Comparison of ENCODE assay signal across 7 mouse cellular contexts in the genomic region with DNA sequence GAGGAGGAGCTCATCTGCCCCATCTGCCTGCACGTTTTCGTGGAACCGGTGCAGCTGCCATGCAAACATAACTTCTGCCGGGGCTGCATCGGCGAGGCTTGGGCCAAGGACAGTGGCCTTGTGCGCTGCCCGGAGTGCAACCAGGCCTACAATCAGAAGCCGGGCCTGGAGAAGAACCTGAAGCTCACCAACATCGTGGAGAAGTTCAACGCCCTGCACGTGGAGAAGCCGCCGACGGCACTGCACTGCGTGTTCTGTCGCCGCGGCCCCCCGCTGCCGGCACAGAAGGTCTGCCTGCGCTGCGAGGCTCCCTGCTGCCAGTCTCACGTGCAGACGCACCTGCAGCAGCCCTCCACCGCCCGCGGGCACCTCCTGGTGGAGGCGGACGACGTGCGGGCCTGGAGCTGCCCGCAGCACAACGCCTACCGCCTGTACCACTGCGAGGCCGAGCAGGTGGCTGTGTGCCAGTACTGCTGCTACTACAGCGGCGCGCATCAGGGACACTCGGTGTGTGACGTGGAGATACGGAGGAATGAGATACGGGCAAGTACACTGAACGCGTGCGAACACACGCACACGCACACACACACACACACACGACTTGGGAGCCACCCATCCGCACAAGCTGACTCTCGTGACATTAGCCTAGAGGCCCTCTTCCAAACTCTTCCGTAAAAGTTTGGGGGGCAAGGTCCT. TPM values are rescaled to one million over a fixed set of nuclear protein-coding genes. Genes with fewer than 3 reads are reported as not detected.
DNase-seq lines count a peak whose midpoint lies in the region; ATAC-seq and TF ChIP-seq lines count a peak whose summit lies in the region.

No protein-coding gene starts in this region.

- peaks cover 11% of the 10 kb centered on the region; the same call in 1 of the 2 replicates for H3K36me3 ChIP-seq in intestine, postnatal 0 days (ENCODE audit: control insufficient read depth, insufficient read depth)
- H3K36me3 ChIP-seq in limb, embryonic 10.5 days, result peaks cover 31% of the 10 kb centered on the region
- H3K36me3 ChIP-seq in midbrain, embryonic 11.5 days (ENCODE audit: control insufficient read depth, insufficient read depth, low read length), result 0 out of 2 replicates have a peak, but pooled peaks cover 2% of the 10 kb centered on the region

- peak overlapping the region; percentile 98 for H3K9ac ChIP-seq in intestine, postnatal 0 days (ENCODE audit: low read depth, low read length)
- peak overlapping the region; percentile 98 for H3K9ac ChIP-seq in midbrain, embryonic 11.5 days (ENCODE audit: low read length)

- H3K4me3 ChIP-seq in intestine, postnatal 0 days (ENCODE audit: low read depth, low read length), result peak overlapping the region; percentile 91
- peak overlapping the region; percentile 72 for H3K4me3 ChIP-seq in limb, embryonic 10.5 days
- peak overlapping the region; percentile 98 for H3K4me3 ChIP-seq in midbrain, embryonic 11.5 days (ENCODE audit: low read depth, low read length)

- DNase-seq in adipocyte (ENCODE audit: low spot score), result peak; percentile 87
- DNase-seq in gastrocnemius, postnatal 14 days, result peak; percentile 85
- peak; percentile 75 for DNase-seq in limb, embryonic 10.5 days (ENCODE audit: low spot score)
- DNase-seq in midbrain, embryonic 11.5 days (ENCODE audit: low spot score, missing footprints), result peak; percentile 95
- peak; percentile 76 for DNase-seq in spleen, adult 12 weeks (ENCODE audit: low spot score)

- peak overlapping the region; percentile 85 for H3K4me2 ChIP-seq in intestine, postnatal 0 days (replicated peaks; ENCODE audit: low read depth)
- peak overlapping the region; percentile 81 for H3K4me2 ChIP-seq in midbrain, embryonic 11.5 days

- no peaks in the 10 kb centered on the region for H3K27me3 ChIP-seq in intestine, postnatal 0 days (replicated peaks; ENCODE audit: control insufficient read depth, insufficient read depth, low read length)
- H3K27me3 ChIP-seq in limb, embryonic 10.5 days (ENCODE audit: low read depth, poor library complexity, severe bottlenecking), result no peaks in the 10 kb centered on the region
- H3K27me3 ChIP-seq in midbrain, embryonic 11.5 days (ENCODE audit: control insufficient read depth, insufficient read depth, low read length), result no peaks in the 10 kb centered on the region

- intact Hi-C loops in gastrocnemius, postnatal 14 days (cut with DNase I; ENCODE audit: low total_unique reads), result no loop called here

- H3K4me1 ChIP-seq in intestine, postnatal 0 days (replicated peaks; ENCODE audit: control insufficient read depth, insufficient read depth, low read length), result peaks cover 16% of the 10 kb centered on the region; the same call in 1 of the 2 replicates
- peaks cover 64% of the 10 kb centered on the region for H3K4me1 ChIP-seq in limb, embryonic 10.5 days
- peaks cover 38% of the 10 kb centered on the region for H3K4me1 ChIP-seq in midbrain, embryonic 11.5 days (ENCODE audit: control insufficient read depth, insufficient read depth, low read length)

- no peaks in the 10 kb centered on the region for H3K9me3 ChIP-seq in intestine, postnatal 0 days (ENCODE audit: control insufficient read depth)
- H3K9me3 ChIP-seq in limb, embryonic 10.5 days (replicated peaks), result no peaks in the 10 kb centered on the region
- no peaks in the 10 kb centered on the region for H3K9me3 ChIP-seq in midbrain, embryonic 11.5 days (ENCODE audit: control insufficient read depth, low read length)

- peak overlapping the region; percentile 100 for H3K27ac ChIP-seq in intestine, postnatal 0 days (ENCODE audit: low read depth, low read length)
- H3K27ac ChIP-seq in limb, embryonic 10.5 days, result peak overlapping the region; percentile 96
- peak overlapping the region; percentile 100 for H3K27ac ChIP-seq in midbrain, embryonic 11.5 days (ENCODE audit: low read depth, low read length)

- peak; percentile 90 for TF ChIP-seq CTCF in intestine, postnatal 0 days (IDR thresholded peaks at IDR 0.05; ENCODE audit: low read depth)

- 0% methylated on average over 53 of the region's 53 CpGs for WGBS in intestine, postnatal 0 days
- under 1% methylated on average over 53 of the region's 53 CpGs for WGBS in limb, embryonic 10.5 days
- 0% methylated on average over 53 of the region's 53 CpGs for WGBS in midbrain, embryonic 11.5 days

- ATAC-seq in common myeloid progenitor, adult 5-6 weeks (replicated peaks; ENCODE audit: low read depth, poor library complexity, severe bottlenecking), result peak; percentile 7; the same call in 1 of the 2 replicates
- ATAC-seq in intestine, postnatal 0 days, result peak; percentile 31
- no peak for ATAC-seq in midbrain, embryonic 11.5 days (ENCODE audit: low FRiP score)

RNA-seq across cellular contexts. Expression of a gene that starts 1.1 kb away (rescaled TPM):
- total RNA-seq in common myeloid progenitor, adult 5-6 weeks (2017), result 17.7 and 30.3 TPM in 2 replicates
- 10 to 100 TPM; 20.1 to 23.1 TPM for total RNA-seq in gastrocnemius, postnatal 14 days (2021)
- 16.7 and 17.1 TPM in 2 replicates for polyA plus RNA-seq in intestine, postnatal 0 days (2015; fragmentation: Nextera tagmentation; extraction: Ambion mirVana)
- 13.0 and 15.2 TPM in 2 replicates for polyA plus RNA-seq in limb, embryonic 10.5 days (2016; fragmentation: Nextera tagmentation; extraction: Ambion mirVana)
- polyA plus RNA-seq in midbrain, embryonic 11.5 days (2014; fragmentation: Nextera tagmentation; extraction: Ambion mirVana), result 28.6 and 31.7 TPM in 2 replicates
